Mouse (Mus musculus) G1E (cell line): ENCODE results near the gene Plaur.

ENCODE experiments used
- CTCF ChIP-seq: IDR thresholded peaks from 2 replicates; pipeline ENCODE4 v1.5.1; 2012; ENCODE audit warnings: low read depth, low read length, inconsistent platforms, mixed read lengths
- GATA1 ChIP-seq: IDR thresholded peaks from 2 replicates; pipeline ENCODE4 v1.6.1; 2012; ENCODE audit warnings: borderline replicate concordance, low read length, inconsistent platforms, mixed read lengths

DNA sequence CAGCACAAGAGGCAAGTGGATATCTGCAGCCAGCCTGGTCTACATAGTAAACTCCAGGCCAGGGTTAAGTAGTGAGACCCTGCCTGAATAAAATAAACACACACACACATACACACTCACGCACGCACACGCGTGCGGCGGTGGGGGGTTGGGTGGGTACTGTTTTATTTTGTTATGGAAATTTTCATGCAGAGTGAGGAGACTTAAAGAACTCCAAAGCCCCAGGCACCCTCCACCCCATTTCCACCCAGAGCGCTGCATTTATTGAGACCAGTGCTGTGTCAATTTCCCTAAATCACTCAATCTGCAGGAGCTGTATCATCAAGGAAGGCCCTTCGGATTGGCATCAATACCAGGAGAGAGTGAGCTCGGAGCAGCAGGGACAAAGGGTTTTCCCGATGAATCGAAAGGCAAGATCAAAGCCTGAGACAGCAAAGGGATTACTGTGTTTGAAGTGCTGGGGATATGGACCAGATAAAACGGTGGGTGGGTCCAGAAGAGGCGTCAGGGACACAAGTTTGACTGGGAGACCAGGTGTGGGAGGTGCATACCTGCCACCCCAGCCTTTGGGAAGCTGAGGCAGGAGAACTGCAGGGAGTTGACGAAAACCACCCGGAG lies 43.3 kb downstream of the Plaur start:
- TF ChIP-seq CTCF, result no peak
- no peak for TF ChIP-seq GATA1
